Mouse (Mus musculus): ENCODE data around the gene Btbd9. TPM values are rescaled to one million over a fixed set of nuclear protein-coding genes. Genes with fewer than 3 reads are reported as not detected.

Gene Btbd9
- polyA plus RNA-seq, 1 experiment from 2014 or later: 40.6 TPM

DNA sequence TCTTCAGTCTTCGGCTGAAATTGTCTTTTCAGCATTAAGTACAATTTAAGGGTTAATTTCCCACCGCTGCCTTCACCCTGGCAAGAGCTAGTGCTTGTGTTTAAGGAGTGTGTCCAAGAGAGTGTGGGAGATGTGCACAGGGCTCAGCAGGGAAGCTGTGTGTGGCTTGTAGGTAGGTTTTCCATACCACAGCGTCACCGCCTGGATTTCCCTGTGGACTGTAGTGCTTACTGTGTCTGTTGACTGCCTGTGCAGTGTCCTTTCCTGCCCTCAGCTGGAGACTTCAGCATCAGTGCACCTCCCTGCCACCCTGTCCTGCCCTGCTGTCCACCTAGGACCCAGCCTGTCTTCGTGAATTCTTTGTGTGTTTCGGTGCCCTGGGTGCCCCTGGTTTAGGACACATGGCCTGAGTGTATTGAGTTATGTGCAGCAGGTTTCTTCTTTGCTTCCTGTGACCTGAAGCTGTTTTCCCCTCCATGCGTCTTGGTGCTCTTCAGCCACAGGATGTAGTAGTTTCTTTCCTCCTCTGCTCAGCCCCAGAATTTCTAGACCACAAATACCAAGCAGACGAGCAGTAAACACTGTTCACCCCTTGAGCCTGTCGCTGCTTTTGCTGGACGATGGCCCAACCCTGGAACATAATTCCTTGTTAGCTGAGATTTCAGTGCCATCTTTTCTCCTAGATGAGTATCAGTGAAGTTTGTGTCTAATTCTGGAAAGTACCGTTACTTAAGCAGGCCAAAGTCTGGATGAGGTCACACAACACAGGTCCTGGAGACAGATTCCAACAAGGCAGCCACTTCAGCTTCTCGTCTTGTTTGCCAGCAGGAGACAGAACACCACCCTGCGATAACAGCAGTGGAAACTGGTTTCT, 376.7 kb downstream of the Btbd9 start:
- no peak for ATAC-seq (replicated peaks; ENCODE audit: insufficient number of reproducible peaks, low FRiP score, low TSS enrichment, low read depth)
- Histone ChIP-seq H3K4me3 (ENCODE audit: low read depth, low read length) (no peak overlapping the region), H3K4me2 (ENCODE audit: low read depth, low read length) (no peak overlapping the region), H3K27me3 (ENCODE audit: control insufficient read depth, insufficient read depth, low read length) (no peaks in the 10 kb centered on the region), H3K4me1 (ENCODE audit: control insufficient read depth, insufficient read depth, low read length) (no peaks in the 10 kb centered on the region; the same call in 1 of the 2 replicates), H3K9me3 (replicated peaks; ENCODE audit: control insufficient read depth, low read length) (no peaks in the 10 kb centered on the region), H3K36me3 (replicated peaks; ENCODE audit: control insufficient read depth, insufficient read depth, low read depth, low read length) (no peaks in the 10 kb centered on the region), H3K27ac (replicated peaks; ENCODE audit: low read depth, low read length) (no peak overlapping the region), H3K9ac (replicated peaks; ENCODE audit: low read length) (no peak overlapping the region)
- WGBS: 82% methylated on average over 13 of the region's 13 CpGs
- DNase-seq (ENCODE audit: low spot score): no peak

DNA sequence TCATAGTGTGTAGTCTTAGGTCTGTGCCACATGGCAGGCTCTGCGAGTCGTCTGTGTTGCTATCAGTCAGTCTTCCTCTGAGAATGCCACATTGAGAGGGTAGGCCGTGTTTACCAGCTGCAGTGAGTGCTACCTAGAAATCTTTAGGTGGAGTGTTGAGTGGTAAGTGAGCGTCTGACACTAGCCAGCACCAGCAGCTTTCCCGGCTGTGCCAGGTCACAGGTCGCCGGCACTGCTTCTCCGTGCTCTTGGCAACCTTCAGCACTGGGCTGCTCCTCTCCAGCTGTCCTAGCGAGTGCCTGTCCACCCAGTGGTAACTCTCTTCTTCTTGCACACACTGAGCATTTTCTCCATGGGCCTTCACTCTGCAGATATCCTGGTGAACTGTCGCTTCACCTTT, 377.9 kb downstream of the Btbd9 start:
- Histone ChIP-seq H3K4me1 (ENCODE audit: control insufficient read depth, insufficient read depth, low read length) (no peaks in the 10 kb centered on the region; the same call in 1 of the 2 replicates), H3K9ac (replicated peaks; ENCODE audit: low read length) (no peak overlapping the region), H3K4me3 (ENCODE audit: low read depth, low read length) (no peak overlapping the region), H3K27ac (replicated peaks; ENCODE audit: low read depth, low read length) (no peak overlapping the region), H3K36me3 (replicated peaks; ENCODE audit: control insufficient read depth, insufficient read depth, low read depth, low read length) (no peaks in the 10 kb centered on the region), H3K27me3 (ENCODE audit: control insufficient read depth, insufficient read depth, low read length) (no peaks in the 10 kb centered on the region), H3K9me3 (replicated peaks; ENCODE audit: control insufficient read depth, low read length) (no peaks in the 10 kb centered on the region), H3K4me2 (ENCODE audit: low read depth, low read length) (no peak overlapping the region)
- DNase-seq (ENCODE audit: low spot score): no peak
- ATAC-seq (replicated peaks; ENCODE audit: insufficient number of reproducible peaks, low FRiP score, low TSS enrichment, low read depth): no peak
- WGBS: 59% methylated on average over 10 of the region's 10 CpGs

- ATAC-seq (replicated peaks; ENCODE audit: insufficient number of reproducible peaks, low FRiP score, low TSS enrichment, low read depth) (no peak), DNase-seq (ENCODE audit: low spot score) (no peak)
- H3K27me3 ChIP-seq (ENCODE audit: control insufficient read depth, insufficient read depth, low read length): no peaks in the 10 kb centered on the region
- no peaks in the 10 kb centered on the region for H3K9me3 ChIP-seq (replicated peaks; ENCODE audit: control insufficient read depth, low read length)
- H3K9ac ChIP-seq (replicated peaks; ENCODE audit: low read length): no peak overlapping the region
- H3K4me1 ChIP-seq (ENCODE audit: control insufficient read depth, insufficient read depth, low read length): no peaks in the 10 kb centered on the region; the same call in 1 of the 2 replicates
- H3K36me3 ChIP-seq (replicated peaks; ENCODE audit: control insufficient read depth, insufficient read depth, low read depth, low read length): no peaks in the 10 kb centered on the region
- H3K27ac ChIP-seq (replicated peaks; ENCODE audit: low read depth, low read length): no peak overlapping the region; the same call in 1 of the 2 replicates
- H3K4me2 ChIP-seq (ENCODE audit: low read depth, low read length): no peak overlapping the region
- no peak overlapping the region for H3K4me3 ChIP-seq (ENCODE audit: low read depth, low read length)
- WGBS: 53% methylated on average over 12 of the region's 12 CpGs
These were observed 378.8 kb downstream of the Btbd9 start for GRCm38 (mm10) chr17:30197280-30198030.

GRCm38 (mm10) chr17:30196401-30197279, 379.6 kb downstream of the Btbd9 start:
- Histone ChIP-seq H3K4me2 (ENCODE audit: low read depth, low read length) (no peak overlapping the region), H3K27me3 (ENCODE audit: control insufficient read depth, insufficient read depth, low read length) (no peaks in the 10 kb centered on the region), H3K4me1 (ENCODE audit: control insufficient read depth, insufficient read depth, low read length) (no peaks in the 10 kb centered on the region; the same call in 1 of the 2 replicates), H3K36me3 (replicated peaks; ENCODE audit: control insufficient read depth, insufficient read depth, low read depth, low read length) (no peaks in the 10 kb centered on the region; the same call in 1 of the 2 replicates), H3K9ac (replicated peaks; ENCODE audit: low read length) (no peak overlapping the region), H3K27ac (replicated peaks; ENCODE audit: low read depth, low read length) (no peak overlapping the region; the same call in 1 of the 2 replicates), H3K4me3 (ENCODE audit: low read depth, low read length) (no peak overlapping the region), H3K9me3 (replicated peaks; ENCODE audit: control insufficient read depth, low read length) (no peaks in the 10 kb centered on the region)
- ATAC-seq (replicated peaks; ENCODE audit: insufficient number of reproducible peaks, low FRiP score, low TSS enrichment, low read depth) (no peak), DNase-seq (ENCODE audit: low spot score) (no peak)
- WGBS: 81% methylated on average over 17 of the region's 17 CpGs

DNA sequence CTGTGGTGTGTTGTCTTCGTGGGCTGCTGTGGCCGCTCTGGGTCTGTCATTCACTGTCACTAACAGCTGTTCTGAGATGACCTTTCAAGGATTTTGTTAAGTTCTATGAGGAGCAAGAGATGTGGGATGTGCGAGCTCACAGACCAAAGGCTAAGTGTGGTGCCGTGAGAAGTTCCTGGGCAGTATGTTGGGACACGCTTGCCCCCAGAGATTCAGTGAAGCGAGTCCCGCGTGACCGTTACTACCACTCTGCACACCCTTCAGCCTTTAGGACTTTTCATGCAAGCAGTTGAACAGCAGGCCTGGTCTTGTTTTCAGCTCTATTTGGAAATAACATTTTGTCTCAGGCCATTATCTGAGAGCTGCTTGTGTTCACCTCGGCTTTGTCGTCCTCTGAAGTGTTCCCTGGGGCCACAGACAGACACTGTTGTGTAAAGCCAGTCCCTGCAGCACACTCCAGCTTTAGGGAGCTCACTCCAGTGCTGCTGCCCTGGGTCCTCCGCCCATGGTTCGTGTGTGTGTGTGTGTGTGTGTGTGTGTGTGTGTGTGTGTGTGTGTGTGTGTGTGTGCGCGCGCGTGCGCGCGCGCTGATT, 380.6 kb downstream of the Btbd9 start:
- Histone ChIP-seq H3K27ac (replicated peaks; ENCODE audit: low read depth, low read length) (no peak overlapping the region), H3K4me2 (ENCODE audit: low read depth, low read length) (no peak overlapping the region), H3K4me3 (ENCODE audit: low read depth, low read length) (no peak overlapping the region), H3K36me3 (replicated peaks; ENCODE audit: control insufficient read depth, insufficient read depth, low read depth, low read length) (no peaks in the 10 kb centered on the region; the same call in 1 of the 2 replicates), H3K4me1 (ENCODE audit: control insufficient read depth, insufficient read depth, low read length) (no peaks in the 10 kb centered on the region; the same call in 1 of the 2 replicates), H3K9ac (replicated peaks; ENCODE audit: low read length) (no peak overlapping the region), H3K9me3 (replicated peaks; ENCODE audit: control insufficient read depth, low read length) (no peaks in the 10 kb centered on the region), H3K27me3 (ENCODE audit: control insufficient read depth, insufficient read depth, low read length) (no peaks in the 10 kb centered on the region)
- ATAC-seq (replicated peaks; ENCODE audit: insufficient number of reproducible peaks, low FRiP score, low TSS enrichment, low read depth) (no peak), DNase-seq (ENCODE audit: low spot score) (no peak)
- 86% methylated on average over 21 of the region's 21 CpGs for WGBS

GRCm38 (mm10) chr17:30194629-30195445, 381.5 kb downstream of the Btbd9 start:
- 68% methylated on average over 11 of the region's 11 CpGs for WGBS
- Histone ChIP-seq H3K27me3 (ENCODE audit: control insufficient read depth, insufficient read depth, low read length) (no peaks in the 10 kb centered on the region), H3K36me3 (replicated peaks; ENCODE audit: control insufficient read depth, insufficient read depth, low read depth, low read length) (no peaks in the 10 kb centered on the region; the same call in 1 of the 2 replicates), H3K4me1 (ENCODE audit: control insufficient read depth, insufficient read depth, low read length) (no peaks in the 10 kb centered on the region; the same call in 1 of the 2 replicates), H3K9me3 (replicated peaks; ENCODE audit: control insufficient read depth, low read length) (no peaks in the 10 kb centered on the region), H3K4me2 (ENCODE audit: low read depth, low read length) (no peak overlapping the region), H3K27ac (replicated peaks; ENCODE audit: low read depth, low read length) (no peak overlapping the region), H3K9ac (replicated peaks; ENCODE audit: low read length) (no peak overlapping the region), H3K4me3 (ENCODE audit: low read depth, low read length) (no peak overlapping the region)
- ATAC-seq (replicated peaks; ENCODE audit: insufficient number of reproducible peaks, low FRiP score, low TSS enrichment, low read depth) (no peak), DNase-seq (ENCODE audit: low spot score) (no peak)

DNA sequence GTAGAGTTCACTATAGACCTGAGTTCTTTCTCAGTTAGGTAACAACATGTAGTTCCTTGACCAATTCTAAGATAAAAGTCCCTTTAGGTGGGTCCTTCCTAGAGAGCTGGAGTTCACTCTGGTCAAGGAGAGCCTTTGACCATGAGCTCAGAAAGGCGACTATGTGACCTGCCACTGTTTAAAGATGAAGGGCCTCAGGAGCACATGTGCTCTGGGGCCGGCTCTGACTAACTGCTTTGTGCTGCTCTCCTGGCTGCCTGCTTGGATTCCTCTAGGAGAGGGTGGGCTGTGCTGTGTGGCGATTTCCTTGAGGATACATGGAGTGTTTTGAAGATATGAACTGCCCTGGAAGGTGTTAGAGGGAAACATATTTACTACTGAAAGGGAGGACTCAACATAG, 382.2 kb downstream of the Btbd9 start:
- 59% methylated on average over 3 of the region's 3 CpGs for WGBS
- ATAC-seq (replicated peaks; ENCODE audit: insufficient number of reproducible peaks, low FRiP score, low TSS enrichment, low read depth) (no peak), DNase-seq (ENCODE audit: low spot score) (no peak)
- no peaks in the 10 kb centered on the region for H3K27me3 ChIP-seq (ENCODE audit: control insufficient read depth, insufficient read depth, low read length)
- no peak overlapping the region for H3K4me2 ChIP-seq (ENCODE audit: low read depth, low read length)
- H3K27ac ChIP-seq (replicated peaks; ENCODE audit: low read depth, low read length): no peak overlapping the region
- H3K9me3 ChIP-seq (replicated peaks; ENCODE audit: control insufficient read depth, low read length): no peaks in the 10 kb centered on the region
- no peak overlapping the region for H3K4me3 ChIP-seq (ENCODE audit: low read depth, low read length)
- H3K4me1 ChIP-seq (ENCODE audit: control insufficient read depth, insufficient read depth, low read length): no peaks in the 10 kb centered on the region; the same call in 1 of the 2 replicates
- no peak overlapping the region for H3K9ac ChIP-seq (replicated peaks; ENCODE audit: low read length)
- no peaks in the 10 kb centered on the region; the same call in 1 of the 2 replicates for H3K36me3 ChIP-seq (replicated peaks; ENCODE audit: control insufficient read depth, insufficient read depth, low read depth, low read length)
